Mouse (Mus musculus) embryo, embryonic 11.5 days (tissue): Measurements from ENCODE around the gene Phkb.

ENCODE experiments used
- DNase-seq: peaks from one replicate; pipeline ENCODE4 v3.0.0-alpha.2; 2012; ENCODE audit warnings: low read depth, low spot score

Gene Phkb

DNA sequence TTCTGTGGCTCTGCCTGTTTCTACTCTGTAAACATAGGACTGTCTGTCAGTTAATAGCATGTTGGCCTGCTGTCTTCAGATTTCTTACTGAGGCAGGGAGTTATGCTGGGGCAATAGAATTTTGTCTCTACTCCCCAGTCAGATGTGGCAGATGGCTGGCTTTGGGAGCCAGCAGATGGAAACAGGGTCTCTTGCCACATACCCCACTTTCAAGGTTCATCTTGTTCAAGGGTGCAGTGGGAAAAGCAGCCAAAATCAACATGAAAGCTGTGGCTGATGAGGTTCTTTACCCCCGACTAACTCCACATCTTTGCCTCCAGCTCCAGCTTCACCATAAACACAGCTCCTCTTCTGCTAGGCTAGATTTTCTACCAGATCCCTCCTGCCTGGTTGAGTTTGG lies 246.7 kb downstream of the Phkb start:
- no peak for DNase-seq

DNA sequence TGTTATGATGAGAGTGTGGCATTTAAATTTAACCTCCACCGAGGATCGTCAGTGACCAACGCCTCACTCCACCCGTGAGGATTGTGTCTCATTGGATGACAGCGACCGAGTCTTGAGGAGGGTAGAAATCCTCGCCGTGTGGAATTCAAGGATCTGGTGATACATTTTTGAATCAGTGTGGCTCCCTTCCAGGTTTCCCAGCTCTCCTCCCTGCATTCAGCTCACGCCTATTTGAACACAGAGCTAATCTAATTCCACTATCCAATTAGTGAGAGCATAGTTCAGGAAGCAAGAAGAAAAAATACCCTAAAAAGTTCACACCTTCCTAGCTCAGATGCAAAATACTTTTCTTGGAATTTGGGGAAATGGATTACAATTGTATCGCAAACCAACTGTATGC lies 249.9 kb downstream of the Phkb start:
- DNase-seq, result no peak
